Mouse (Mus musculus) midbrain, embryonic 16.5 days (tissue): Measurements from ENCODE around the gene Afdn. TPM values are rescaled to one million over a fixed set of nuclear protein-coding genes. Genes with fewer than 3 reads are reported as not detected.
A peak's percentile ranks its signal among the peaks of the same experiment; 100 is the strongest.

Source experiments
- ATAC-seq: fragments of 200-750 bp; cut with Nextera tagmentation; 2 replicates; pipeline ENCODE4 v1.8.0; 2017; ENCODE audit warnings: moderate TSS enrichment
- H3K27ac ChIP-seq: fragments of 300-500 bp; sonication (generic); 2 replicates; pipeline ENCODE4 v1.5.1; 2014; ENCODE audit warnings: mild to moderate bottlenecking, low read length, mixed read lengths
- H3K27me3 ChIP-seq: fragments of 300-500 bp; sonication (generic); 2 replicates; pipeline ENCODE4 v1.6.1; 2014; ENCODE audit warnings: low read depth, low read length, mixed read lengths; ENCODE audit not compliant: control insufficient read depth, insufficient read depth
- H3K36me3 ChIP-seq: fragments of 300-500 bp; sonication (generic); 2 replicates; pipeline ENCODE4 v1.6.1; 2014; ENCODE audit warnings: mild to moderate bottlenecking, low read length, moderate library complexity, mixed read lengths; ENCODE audit not compliant: control insufficient read depth, insufficient read depth
- H3K4me1 ChIP-seq: fragments of 300-500 bp; sonication (generic); 2 replicates; pipeline ENCODE4 v1.6.1; 2014; ENCODE audit warnings: mild to moderate bottlenecking, low read length, mixed read lengths; ENCODE audit not compliant: control insufficient read depth, insufficient read depth
- H3K4me2 ChIP-seq: fragments of 300-500 bp; sonication (generic); 2 replicates; pipeline ENCODE4 v1.6.1; 2014; ENCODE audit warnings: mild to moderate bottlenecking, low read length, mixed read lengths
- H3K4me3 ChIP-seq: fragments of 300-500 bp; sonication (generic); 2 replicates; pipeline ENCODE4 v1.5.1; 2014; ENCODE audit warnings: low read depth, mild to moderate bottlenecking, low read length, moderate library complexity, mixed read lengths
- H3K9ac ChIP-seq: fragments of 300-500 bp; sonication (generic); 2 replicates; pipeline ENCODE4 v1.6.1; 2014; ENCODE audit warnings: low read depth, low read length, mixed read lengths
- H3K9me3 ChIP-seq: fragments of 300-500 bp; sonication (generic); replicated peaks from 2 replicates; pipeline ENCODE4 v1.6.1; 2014; ENCODE audit warnings: mild to moderate bottlenecking, low read length, mixed read lengths; ENCODE audit not compliant: control insufficient read depth, poor library complexity, severe bottlenecking
- WGBS: fragments of 180-500 bp; shearing (Covaris S2); extraction: QIAGEN DNeasy Blood & Tissue Kit; methylation state at CpG from one replicate; pipeline ENCODE4 v1.1.7; 2014; 5-methylcytosine and 5-hydroxymethylcytosine counted together
- polyA plus RNA-seq: library from polyadenylated mRNA; unstranded; fragments of >200 nt; fragmentation: Nextera tagmentation; extraction: Ambion mirVana; gene quantifications from 2 replicates; pipeline ENCODE4 v1.2.1, GENCODE M21; 2015

The Afdn gene
- polyA plus RNA-seq, 1 experiment from 2014 or later, result 118 TPM

DNA sequence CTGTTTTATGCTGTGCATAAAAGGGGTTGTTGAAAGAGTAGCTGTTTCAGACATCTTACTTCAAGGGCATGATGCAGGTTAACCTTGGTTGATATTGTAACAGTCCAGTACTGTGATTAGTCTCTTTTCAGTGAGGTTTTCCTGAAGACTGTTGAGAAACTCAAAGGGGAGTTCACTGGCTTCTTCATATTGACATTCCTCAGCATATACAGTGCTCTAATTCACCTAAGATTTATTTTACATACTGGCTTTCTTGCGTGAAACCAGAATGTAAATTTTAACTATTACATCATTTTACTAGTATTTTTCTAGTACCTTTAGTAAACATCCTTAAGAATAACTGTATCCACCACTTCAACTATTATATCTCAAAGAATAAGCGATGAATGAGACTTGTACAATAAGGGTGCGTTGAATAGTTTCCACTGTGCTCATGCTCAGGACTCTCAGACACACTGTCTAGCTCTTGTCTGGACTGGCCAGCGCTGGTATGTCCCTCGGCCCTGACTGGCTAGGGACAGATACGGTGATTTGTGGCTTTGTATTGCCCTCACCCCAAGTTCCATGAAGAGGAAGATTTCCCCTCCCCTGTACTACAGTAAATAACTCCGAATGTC lies 129.6 kb downstream of the Afdn start:
- Histone ChIP-seq H3K36me3 (peaks cover 12% of the 10 kb centered on the region), H3K27ac (no peak overlapping the region), H3K4me3 (no peak overlapping the region), H3K4me1 (no peaks in the 10 kb centered on the region), H3K27me3 (no peaks in the 10 kb centered on the region), H3K9ac (no peak overlapping the region), H3K9me3 (no peaks in the 10 kb centered on the region), H3K4me2 (no peak overlapping the region)
- ATAC-seq, result no peak
- 91% methylated on average over 7 of the region's 7 CpGs for WGBS

- no peak overlapping the region for H3K4me3 ChIP-seq
- 87% methylated on average over 1 of the region's 1 CpGs for WGBS
- no peaks in the 10 kb centered on the region for H3K9me3 ChIP-seq
- H3K27me3 ChIP-seq, result no peaks in the 10 kb centered on the region
- H3K36me3 ChIP-seq, result peaks cover 7% of the 10 kb centered on the region
- no peak overlapping the region for H3K27ac ChIP-seq
- H3K9ac ChIP-seq, result no peak overlapping the region
- no peak overlapping the region for H3K4me2 ChIP-seq
- no peaks in the 10 kb centered on the region for H3K4me1 ChIP-seq
- no peak for ATAC-seq
Observed at GRCm38 (mm10) chr17:13890932-13891331, 130.6 kb downstream of the Afdn start.

GRCm38 (mm10) chr17:13898838-13899237 lies 138.5 kb downstream of the Afdn start:
- Histone ChIP-seq H3K27ac (no peak overlapping the region), H3K4me2 (no peak overlapping the region), H3K4me3 (no peak overlapping the region), H3K9ac (no peak overlapping the region), H3K4me1 (no peaks in the 10 kb centered on the region), H3K27me3 (no peaks in the 10 kb centered on the region), H3K36me3 (peaks cover 29% of the 10 kb centered on the region), H3K9me3 (no peaks in the 10 kb centered on the region)
- 0 out of 2 replicates have a peak, but pooled peaks have one; percentile 45 for ATAC-seq
- WGBS, result 94% methylated on average over 17 of the region's 17 CpGs

DNA sequence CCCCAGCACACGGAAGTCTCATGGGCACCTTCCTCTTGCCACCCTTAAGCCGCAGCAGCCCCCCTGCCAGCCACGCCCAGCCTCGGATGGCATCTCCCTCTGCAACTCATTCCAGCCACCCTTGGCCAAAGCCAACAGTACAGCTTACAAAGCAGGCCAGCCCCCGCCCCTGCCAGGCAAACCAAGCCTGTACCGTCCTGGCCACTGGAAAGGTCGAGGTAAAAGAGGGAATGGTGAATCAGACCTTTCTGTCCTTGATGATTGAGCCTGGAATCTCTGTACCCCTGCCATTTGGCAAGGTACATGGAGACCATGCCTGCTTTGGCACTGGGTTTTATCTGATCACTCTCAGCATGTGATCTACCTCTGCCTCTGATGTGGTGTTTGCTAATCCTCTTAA lies 138.9 kb downstream of the Afdn start:
- Histone ChIP-seq H3K27me3 (no peaks in the 10 kb centered on the region), H3K27ac (no peak overlapping the region), H3K4me2 (no peak overlapping the region), H3K4me3 (no peak overlapping the region), H3K9ac (no peak overlapping the region), H3K4me1 (no peaks in the 10 kb centered on the region), H3K9me3 (no peaks in the 10 kb centered on the region), H3K36me3 (peaks cover 31% of the 10 kb centered on the region)
- ATAC-seq, result 0 out of 2 replicates have a peak, but pooled peaks have one; percentile 36
- 87% methylated on average over 7 of the region's 7 CpGs for WGBS

GRCm38 (mm10) chr17:13903793-13904192 lies 143.5 kb downstream of the Afdn start:
- Histone ChIP-seq H3K36me3 (peaks cover 27% of the 10 kb centered on the region), H3K27ac (no peak overlapping the region), H3K4me1 (no peaks in the 10 kb centered on the region), H3K9ac (no peak overlapping the region), H3K27me3 (no peaks in the 10 kb centered on the region), H3K4me2 (no peak overlapping the region), H3K9me3 (no peaks in the 10 kb centered on the region), H3K4me3 (no peak overlapping the region)
- WGBS, result 95% methylated on average over 8 of the region's 8 CpGs
- no peak for ATAC-seq

GRCm38 (mm10) chr17:13907082-13907481 lies 146.7 kb downstream of the Afdn start:
- H3K27me3 ChIP-seq, result no peaks in the 10 kb centered on the region
- peaks cover 12% of the 10 kb centered on the region; the same call in 1 of the 2 replicates for H3K36me3 ChIP-seq
- no peak for ATAC-seq
- H3K4me2 ChIP-seq, result no peak overlapping the region
- no peak overlapping the region for H3K27ac ChIP-seq
- H3K9ac ChIP-seq, result no peak overlapping the region
- H3K9me3 ChIP-seq, result no peaks in the 10 kb centered on the region
- no peak overlapping the region for H3K4me3 ChIP-seq
- no peaks in the 10 kb centered on the region for H3K4me1 ChIP-seq
- WGBS, result 94% methylated on average over 5 of the region's 5 CpGs

GRCm38 (mm10) chr17:13907681-13908080 lies 147.3 kb downstream of the Afdn start:
- H3K4me3 ChIP-seq, result no peak overlapping the region
- no peak for ATAC-seq
- H3K36me3 ChIP-seq, result peaks cover 12% of the 10 kb centered on the region; the same call in 1 of the 2 replicates
- H3K9me3 ChIP-seq, result no peaks in the 10 kb centered on the region
- no peaks in the 10 kb centered on the region for H3K27me3 ChIP-seq
- H3K9ac ChIP-seq, result no peak overlapping the region
- no peak overlapping the region for H3K27ac ChIP-seq
- H3K4me2 ChIP-seq, result no peak overlapping the region
- no peaks in the 10 kb centered on the region for H3K4me1 ChIP-seq
- WGBS, result 100% methylated on average over 1 of the region's 1 CpGs

- H3K4me1 ChIP-seq, result no peaks in the 10 kb centered on the region
- H3K27ac ChIP-seq, result no peak overlapping the region
- no peaks in the 10 kb centered on the region for H3K9me3 ChIP-seq
- H3K4me3 ChIP-seq, result no peak overlapping the region
- H3K4me2 ChIP-seq, result no peak overlapping the region
- ATAC-seq, result no peak
- WGBS, result 73% methylated on average over 4 of the region's 4 CpGs
- no peak overlapping the region for H3K9ac ChIP-seq
- H3K27me3 ChIP-seq, result no peaks in the 10 kb centered on the region
- no peaks in the 10 kb centered on the region for H3K36me3 ChIP-seq
Observed at GRCm38 (mm10) chr17:13913951-13914350, 153.6 kb downstream of the Afdn start.

DNA sequence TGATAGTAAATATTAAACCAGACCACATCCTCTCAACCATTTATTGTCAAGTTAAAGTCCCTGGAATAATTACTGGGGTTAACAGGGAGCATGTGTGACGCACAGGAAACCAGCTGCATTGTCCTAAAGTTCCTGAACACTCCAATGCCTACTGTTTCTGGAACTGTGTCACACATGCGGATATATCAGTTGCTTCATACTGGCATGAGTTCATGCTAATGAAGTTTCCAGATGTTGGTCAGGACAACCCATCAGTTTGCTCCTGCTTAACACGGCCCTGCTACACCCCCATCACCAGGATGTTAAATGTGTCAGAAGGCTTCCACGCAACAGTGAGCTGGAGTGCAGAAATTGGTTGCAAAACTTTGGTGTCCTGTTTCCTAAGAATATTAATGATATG lies 154.2 kb downstream of the Afdn start:
- no peak overlapping the region for H3K4me3 ChIP-seq
- no peak overlapping the region for H3K4me2 ChIP-seq
- WGBS, result 81% methylated on average over 4 of the region's 4 CpGs
- no peak for ATAC-seq
- no peaks in the 10 kb centered on the region for H3K36me3 ChIP-seq
- no peaks in the 10 kb centered on the region for H3K4me1 ChIP-seq
- no peak overlapping the region for H3K27ac ChIP-seq
- no peak overlapping the region for H3K9ac ChIP-seq
- no peaks in the 10 kb centered on the region for H3K27me3 ChIP-seq
- no peaks in the 10 kb centered on the region for H3K9me3 ChIP-seq
